Mouse (Mus musculus) lung, embryonic 16.5 days (tissue): ENCODE results near the gene Kalrn. TPM values are rescaled to one million over a fixed set of nuclear protein-coding genes. Genes with fewer than 3 reads are reported as not detected.

ENCODE experiments used
- ATAC-seq: fragments of 200-750 bp; cut with Nextera tagmentation; 2 replicates; pipeline ENCODE4 v1.8.0; 2017; ENCODE audit warnings: low read depth, mild to moderate bottlenecking, moderate library complexity
- H3K27ac ChIP-seq: fragments of 300-500 bp; sonication (generic); 2 replicates; pipeline ENCODE4 v1.5.1; 2014; ENCODE audit warnings: mild to moderate bottlenecking, control low read depth, low read length
- H3K27me3 ChIP-seq: fragments of 300-500 bp; sonication (generic); 2 replicates; pipeline ENCODE4 v1.6.1; 2014; ENCODE audit warnings: low read depth, low read length, mixed read lengths; ENCODE audit not compliant: control insufficient read depth, insufficient read depth
- H3K36me3 ChIP-seq: fragments of 300-500 bp; sonication (generic); 2 replicates; pipeline ENCODE4 v1.6.1; 2014; ENCODE audit warnings: low read length; ENCODE audit not compliant: control insufficient read depth, insufficient read depth
- H3K4me1 ChIP-seq: fragments of 300-500 bp; sonication (generic); replicated peaks from 2 replicates; pipeline ENCODE4 v1.6.1; 2014; ENCODE audit warnings: low read length, mixed read lengths; ENCODE audit not compliant: control insufficient read depth, insufficient read depth
- H3K4me2 ChIP-seq: fragments of 300-500 bp; sonication (generic); 2 replicates; pipeline ENCODE4 v1.6.1; 2014; ENCODE audit warnings: low read depth, low read length, control low read depth
- H3K4me3 ChIP-seq: fragments of 300-500 bp; sonication (generic); 2 replicates; pipeline ENCODE4 v1.5.1; 2014; ENCODE audit warnings: mild to moderate bottlenecking, low read length, control low read depth
- H3K9ac ChIP-seq: fragments of 300-500 bp; sonication (generic); 2 replicates; pipeline ENCODE4 v1.6.1; 2014; ENCODE audit warnings: low read length, control low read depth
- H3K9me3 ChIP-seq: fragments of 300-500 bp; sonication (generic); 2 replicates; pipeline ENCODE4 v1.6.1; 2016; ENCODE audit warnings: low read length; ENCODE audit not compliant: control insufficient read depth
- WGBS: fragments of 180-500 bp; shearing (Covaris S2); extraction: QIAGEN DNeasy Blood & Tissue Kit; methylation state at CpG from one replicate; pipeline ENCODE4 v1.1.7; 2014; 5-methylcytosine and 5-hydroxymethylcytosine counted together
- polyA plus RNA-seq: library from polyadenylated mRNA; unstranded; fragments of >200 nt; fragmentation: Nextera tagmentation; extraction: Ambion mirVana; gene quantifications from 2 replicates; pipeline ENCODE4 v1.2.1, GENCODE M21; 2015

Kalrn gene
- polyA plus RNA-seq, 1 experiment from 2014 or later = 16.8 TPM

GRCm38 (mm10) chr16:34066376-34066775, 507.0 kb downstream of the Kalrn start:
- ATAC-seq = no peak
- no peaks in the 10 kb centered on the region for H3K9me3 ChIP-seq
- H3K4me3 ChIP-seq = no peak overlapping the region
- WGBS = 74% methylated on average over 4 of the region's 4 CpGs
- H3K36me3 ChIP-seq = no peaks in the 10 kb centered on the region
- H3K4me2 ChIP-seq = no peak overlapping the region
- peaks cover 9% of the 10 kb centered on the region for H3K4me1 ChIP-seq
- no peak overlapping the region for H3K27ac ChIP-seq
- H3K9ac ChIP-seq = no peak overlapping the region
- no peaks in the 10 kb centered on the region for H3K27me3 ChIP-seq

- H3K4me2 ChIP-seq = no peak overlapping the region
- H3K4me3 ChIP-seq = no peak overlapping the region
- H3K27ac ChIP-seq = no peak overlapping the region
- H3K9ac ChIP-seq = no peak overlapping the region
- no peaks in the 10 kb centered on the region for H3K27me3 ChIP-seq
- H3K4me1 ChIP-seq = peaks cover 9% of the 10 kb centered on the region
- no peaks in the 10 kb centered on the region for H3K9me3 ChIP-seq
- ATAC-seq = no peak
- H3K36me3 ChIP-seq = no peaks in the 10 kb centered on the region
- WGBS = 69% methylated on average over 4 of the region's 4 CpGs
Measured at GRCm38 (mm10) chr16:34063313-34063712, 510.0 kb downstream of the Kalrn start.

GRCm38 (mm10) chr16:34061661-34062060, 511.7 kb downstream of the Kalrn start:
- no peak for ATAC-seq
- Histone ChIP-seq H3K27me3 (no peaks in the 10 kb centered on the region), H3K4me2 (no peak overlapping the region), H3K36me3 (no peaks in the 10 kb centered on the region), H3K27ac (no peak overlapping the region), H3K9me3 (no peaks in the 10 kb centered on the region), H3K9ac (no peak overlapping the region), H3K4me1 (peaks cover 12% of the 10 kb centered on the region), H3K4me3 (no peak overlapping the region)
- 93% methylated on average over 1 of the region's 1 CpGs for WGBS

DNA sequence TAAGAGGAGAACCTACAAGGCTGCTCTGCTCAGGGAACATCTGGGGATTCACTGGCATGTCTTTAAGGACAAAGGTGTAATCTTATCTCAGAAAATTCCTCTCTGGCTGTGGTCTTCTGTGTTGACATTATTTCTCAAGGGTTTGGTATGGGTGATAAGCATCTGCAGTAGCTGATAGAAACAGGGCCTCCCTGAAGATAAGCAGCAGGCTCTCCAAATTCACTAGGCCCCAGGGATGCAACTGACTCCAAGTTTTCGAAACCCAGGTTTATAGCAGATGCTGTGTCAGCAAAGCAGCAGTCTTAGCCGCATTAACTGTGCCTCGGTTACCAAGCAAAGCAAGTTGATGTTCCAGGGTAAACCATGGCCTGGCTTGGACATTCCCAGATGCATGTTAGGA, 514.7 kb downstream of the Kalrn start:
- Histone ChIP-seq H3K36me3 (no peaks in the 10 kb centered on the region), H3K4me3 (no peak overlapping the region), H3K27me3 (no peaks in the 10 kb centered on the region), H3K27ac (no peak overlapping the region), H3K9me3 (no peaks in the 10 kb centered on the region), H3K9ac (no peak overlapping the region), H3K4me2 (no peak overlapping the region), H3K4me1 (peaks cover 12% of the 10 kb centered on the region)
- 30% methylated on average over 3 of the region's 3 CpGs for WGBS
- ATAC-seq = no peak

- no peak for ATAC-seq
- 60% methylated on average over 5 of the region's 5 CpGs for WGBS
- H3K4me2 ChIP-seq = no peak overlapping the region
- H3K27ac ChIP-seq = no peak overlapping the region
- no peaks in the 10 kb centered on the region for H3K27me3 ChIP-seq
- no peak overlapping the region for H3K9ac ChIP-seq
- no peak overlapping the region for H3K4me3 ChIP-seq
- peaks cover 12% of the 10 kb centered on the region for H3K4me1 ChIP-seq
- H3K9me3 ChIP-seq = no peaks in the 10 kb centered on the region
- H3K36me3 ChIP-seq = no peaks in the 10 kb centered on the region
Measured at GRCm38 (mm10) chr16:34057464-34057863, 515.9 kb downstream of the Kalrn start.

DNA sequence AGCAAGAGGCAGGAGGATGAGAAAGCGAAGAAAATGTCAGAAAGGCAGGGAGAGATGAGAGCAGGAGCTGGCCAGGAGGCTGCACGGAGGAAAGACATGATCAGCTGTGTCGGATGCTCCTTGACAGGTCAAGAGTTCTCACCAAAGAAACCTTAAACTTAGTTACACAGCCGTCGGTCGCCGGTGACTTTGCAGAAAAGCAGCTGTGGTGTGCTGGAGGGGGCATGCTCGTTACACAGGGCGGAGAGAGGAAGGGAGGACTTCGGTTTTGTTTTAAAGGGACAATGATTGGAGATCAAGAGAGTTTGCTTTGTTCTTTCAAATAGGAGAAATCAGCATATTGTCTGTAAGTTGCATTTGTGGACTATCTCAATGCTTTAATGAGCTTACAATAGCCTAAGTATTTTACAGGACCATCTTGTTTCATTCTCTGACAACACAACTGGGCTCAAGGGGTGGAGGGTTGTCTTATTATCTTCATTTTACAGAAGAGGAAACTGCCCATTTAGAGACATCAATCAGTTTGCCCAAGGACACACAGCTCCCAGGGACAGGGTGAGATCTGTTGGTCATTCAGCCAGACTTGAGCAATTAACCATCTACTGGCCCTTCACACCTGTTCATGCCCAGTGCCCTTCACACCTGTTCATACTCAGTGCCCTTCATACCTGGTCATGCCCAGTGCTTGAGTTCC, 516.8 kb downstream of the Kalrn start:
- H3K9ac ChIP-seq = no peak overlapping the region
- 24% methylated on average over 10 of the region's 10 CpGs for WGBS
- ATAC-seq = no peak

DNA sequence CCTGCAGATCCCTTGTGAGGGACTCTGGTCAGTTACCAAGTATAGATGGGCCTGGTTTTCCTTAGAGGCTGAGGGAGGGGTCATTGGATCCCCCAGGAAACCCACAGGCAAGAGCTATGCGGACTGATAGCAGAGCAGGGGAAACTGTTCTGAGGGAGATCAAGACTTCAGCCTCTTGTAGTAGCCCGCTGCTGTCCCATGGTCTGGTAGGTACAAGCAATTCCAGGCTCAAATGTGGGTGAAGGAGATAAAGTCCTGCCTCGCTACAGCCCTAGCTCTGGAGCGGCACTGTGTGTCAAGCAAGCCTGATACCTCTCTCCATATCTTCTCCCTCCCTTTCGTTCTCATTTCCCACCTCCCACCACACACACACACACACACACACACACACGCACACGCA, 523.2 kb downstream of the Kalrn start:
- no peaks in the 10 kb centered on the region for H3K27me3 ChIP-seq
- peaks cover 6% of the 10 kb centered on the region for H3K4me1 ChIP-seq
- H3K4me2 ChIP-seq = no peak overlapping the region
- H3K9me3 ChIP-seq = no peaks in the 10 kb centered on the region
- H3K27ac ChIP-seq = no peak overlapping the region
- H3K36me3 ChIP-seq = no peaks in the 10 kb centered on the region
- no peak overlapping the region for H3K4me3 ChIP-seq
- 85% methylated on average over 7 of the region's 7 CpGs for WGBS
- H3K9ac ChIP-seq = no peak overlapping the region
- no peak for ATAC-seq

More for the DNA sequence above, 516.8 kb downstream of the Kalrn start:
- Histone ChIP-seq H3K4me2 (no peak overlapping the region), H3K9me3 (no peaks in the 10 kb centered on the region), H3K4me3 (no peak overlapping the region), H3K36me3 (no peaks in the 10 kb centered on the region), H3K4me1 (peaks cover 12% of the 10 kb centered on the region), H3K27me3 (no peaks in the 10 kb centered on the region), H3K27ac (no peak overlapping the region)

DNA sequence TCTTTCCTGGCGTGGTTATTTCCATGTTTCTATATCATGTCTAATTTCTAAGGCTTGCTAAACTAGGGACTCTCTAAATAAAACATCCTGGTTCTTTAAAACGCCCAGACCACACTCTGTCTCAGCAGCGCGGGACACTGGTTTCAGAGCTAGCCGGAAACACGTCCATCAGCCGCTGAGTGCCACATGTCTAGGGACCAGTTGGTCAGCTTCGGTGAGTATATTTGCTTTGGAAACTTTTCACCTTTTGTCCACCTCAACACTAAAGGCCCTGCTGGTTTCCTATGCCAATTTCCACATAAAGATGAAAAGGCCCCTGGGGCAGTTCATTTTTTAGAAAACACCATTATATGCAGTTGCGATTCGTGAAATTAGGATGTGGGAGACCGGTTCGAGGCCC, 524.0 kb downstream of the Kalrn start:
- H3K36me3 ChIP-seq = no peaks in the 10 kb centered on the region
- WGBS = 79% methylated on average over 12 of the region's 12 CpGs
- H3K4me3 ChIP-seq = no peak overlapping the region
- no peak overlapping the region for H3K4me2 ChIP-seq
- peaks cover 8% of the 10 kb centered on the region for H3K4me1 ChIP-seq
- no peaks in the 10 kb centered on the region for H3K27me3 ChIP-seq
- ATAC-seq = no peak
- H3K9ac ChIP-seq = no peak overlapping the region
- H3K27ac ChIP-seq = no peak overlapping the region
- no peaks in the 10 kb centered on the region for H3K9me3 ChIP-seq

DNA sequence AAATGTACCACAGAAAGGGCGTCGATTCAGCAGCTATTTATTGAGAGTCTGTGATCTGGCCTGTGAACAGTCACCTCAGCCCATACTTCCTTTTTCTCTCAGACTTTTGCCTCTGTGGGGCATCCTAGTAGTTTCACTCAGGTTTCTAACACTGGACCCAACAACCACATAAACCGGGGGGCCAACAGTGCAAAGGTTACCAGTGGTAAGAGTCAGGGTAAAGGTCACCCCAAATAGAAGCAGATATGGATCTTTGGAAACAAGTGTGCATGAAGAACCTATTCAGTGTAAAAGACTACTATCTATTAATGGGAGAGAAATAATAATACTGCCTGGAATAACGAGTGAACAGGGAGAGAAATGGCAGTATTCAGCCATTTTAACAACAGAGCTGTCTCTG, 525.1 kb downstream of the Kalrn start:
- Histone ChIP-seq H3K9ac (no peak overlapping the region), H3K4me2 (no peak overlapping the region), H3K27ac (no peak overlapping the region), H3K27me3 (no peaks in the 10 kb centered on the region), H3K4me3 (no peak overlapping the region), H3K36me3 (no peaks in the 10 kb centered on the region), H3K4me1 (peaks cover 8% of the 10 kb centered on the region), H3K9me3 (no peaks in the 10 kb centered on the region)
- no peak for ATAC-seq
- whole genome bisulfite sequencing = 85% methylated on average over 4 of the region's 4 CpGs

- H3K4me3 ChIP-seq = no peak overlapping the region
- WGBS = 46% methylated on average over 7 of the region's 7 CpGs
Measured at GRCm38 (mm10) chr16:34047543-34047942, 525.8 kb downstream of the Kalrn start.

More at GRCm38 (mm10) chr16:34047543-34047942, 525.8 kb downstream of the Kalrn start:
- no peak overlapping the region for H3K27ac ChIP-seq
- H3K4me1 ChIP-seq = peaks cover 8% of the 10 kb centered on the region
- no peak overlapping the region for H3K4me2 ChIP-seq
- no peaks in the 10 kb centered on the region for H3K27me3 ChIP-seq
- H3K36me3 ChIP-seq = no peaks in the 10 kb centered on the region
- no peak; the same call in 1 of the 2 replicates for ATAC-seq
- H3K9ac ChIP-seq = no peak overlapping the region
- H3K9me3 ChIP-seq = no peaks in the 10 kb centered on the region
